Mouse (Mus musculus): ENCODE results near the gene Foxc1.

- TF ChIP-seq CTCF (IDR thresholded peaks at IDR 0.05; ENCODE audit: low read depth) (no peak), EP300 (optimal IDR thresholded peaks at IDR 0.05) (no peak)
Measured at GRCm38 (mm10) chr13:31806890-31807735, 680 bp downstream of the Foxc1 start.

Measured in stomach, postnatal 0 days (tissue).